Mouse (Mus musculus): Measurements from ENCODE around the gene Ptger2.
A peak's percentile ranks its signal among the peaks of the same experiment; 100 is the strongest.
"Not testable (repeated sequence)": the region's sequence is repeated elsewhere in the genome, so short reads cannot be mapped to it uniquely, and the experiment has no call there.

The Ptger2 gene

DNA sequence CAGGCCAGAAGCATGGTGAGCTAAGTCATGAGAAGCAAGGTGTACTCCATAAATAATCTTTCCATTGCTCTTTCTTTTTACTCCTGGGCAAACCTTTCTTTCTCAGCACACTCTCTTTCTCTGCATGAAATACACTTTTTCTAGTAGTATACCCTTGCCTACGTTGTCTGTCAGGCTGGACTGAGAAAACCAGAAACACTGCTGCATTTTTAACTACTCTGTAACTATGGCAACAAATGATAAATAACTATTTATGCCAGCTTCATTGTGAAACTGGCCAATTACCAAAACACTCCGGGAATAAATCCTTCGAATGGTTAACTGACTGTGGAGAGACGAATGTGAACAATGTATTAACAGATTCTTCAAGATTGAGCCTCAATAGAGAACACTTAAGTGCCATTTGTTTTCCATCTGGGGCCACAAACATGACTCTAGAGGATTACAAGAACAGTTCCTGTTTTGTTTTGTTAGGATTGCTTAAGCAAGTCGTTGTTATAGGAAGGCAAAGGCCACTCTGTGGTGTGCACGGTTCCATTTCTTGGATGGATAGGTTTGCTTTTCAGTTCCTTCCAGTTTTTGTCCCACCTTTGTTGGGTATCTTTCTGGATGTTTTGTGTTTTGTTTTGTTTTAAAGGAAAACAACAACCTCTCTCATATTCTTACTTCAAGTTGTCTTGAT is at the start of gene Ptger2:
Gene Ptger2 (plus strand): TSS at position 522 of the 682 bp plus-strand sequence.
- not testable (repeated sequence) for DNase-seq (ENCODE audit: low spot score)

DNA sequence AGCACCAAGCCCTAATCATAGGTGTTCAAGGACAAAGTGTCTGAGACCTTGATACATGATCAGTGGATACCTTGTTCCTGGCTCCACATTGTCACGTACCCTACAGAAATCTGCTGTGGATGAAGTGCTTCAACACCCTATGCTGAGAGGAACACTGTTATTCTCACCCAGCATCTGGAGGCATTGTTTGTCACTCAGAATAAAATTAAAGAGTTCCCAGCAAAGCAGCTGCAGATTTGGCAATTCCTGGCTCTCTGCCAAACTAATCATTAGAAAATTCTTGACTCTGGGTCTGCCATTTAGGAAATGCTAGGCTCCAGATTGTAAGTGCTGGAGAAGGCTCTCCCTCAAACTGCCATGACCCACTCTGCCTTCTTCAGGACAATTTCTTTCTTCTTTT is 27.2 kb upstream of the Ptger2 start:
- no peak for DNase-seq (ENCODE audit: low spot score)

- not testable (repeated sequence) for DNase-seq (ENCODE audit: low spot score)
These were observed 10.7 kb upstream of the Ptger2 start for GRCm38 (mm10) chr14:44977278-44977677.

DNA sequence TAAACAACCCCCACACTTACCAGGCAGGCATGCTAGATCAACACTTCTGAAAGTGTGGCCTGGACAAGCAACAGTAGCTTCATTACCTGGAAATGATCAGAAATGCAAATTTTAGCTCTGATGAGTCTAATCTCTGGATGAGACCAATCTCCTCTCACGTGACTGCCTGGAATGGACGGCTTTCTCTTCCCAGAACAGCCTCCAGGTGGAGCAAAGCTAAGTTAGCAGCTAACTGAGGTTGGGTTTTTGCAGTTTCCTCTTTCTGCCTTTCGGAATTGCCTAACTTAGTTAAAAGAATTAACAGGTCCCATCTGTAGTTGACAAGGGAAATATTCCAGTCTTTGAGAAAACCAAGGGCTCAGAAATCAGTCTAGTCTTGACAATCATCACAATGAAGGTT is 8.1 kb upstream of the Ptger2 start:
- no peak for DNase-seq (ENCODE audit: low spot score)

DNA sequence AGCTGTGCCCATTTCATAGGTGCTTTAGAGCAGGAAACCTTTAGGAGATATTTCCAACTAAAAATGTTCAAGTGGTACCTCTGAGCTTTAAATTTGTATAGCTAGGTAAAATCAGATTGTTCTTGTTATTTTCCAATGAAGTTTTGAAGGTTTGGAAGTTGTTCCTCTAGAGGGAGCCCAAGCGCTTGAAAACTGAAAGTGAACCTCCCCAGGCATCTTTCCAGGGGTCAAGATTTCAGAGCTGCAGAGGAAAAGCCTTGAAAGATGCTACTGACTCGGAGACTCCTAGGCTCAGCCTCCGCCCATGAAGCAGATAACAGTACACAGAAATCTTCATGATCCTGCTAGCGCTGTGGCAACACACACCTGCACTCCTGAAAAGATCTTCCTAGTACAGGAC is 6.5 kb upstream of the Ptger2 start:
- peak; percentile 8 for DNase-seq (ENCODE audit: low spot score)

DNA sequence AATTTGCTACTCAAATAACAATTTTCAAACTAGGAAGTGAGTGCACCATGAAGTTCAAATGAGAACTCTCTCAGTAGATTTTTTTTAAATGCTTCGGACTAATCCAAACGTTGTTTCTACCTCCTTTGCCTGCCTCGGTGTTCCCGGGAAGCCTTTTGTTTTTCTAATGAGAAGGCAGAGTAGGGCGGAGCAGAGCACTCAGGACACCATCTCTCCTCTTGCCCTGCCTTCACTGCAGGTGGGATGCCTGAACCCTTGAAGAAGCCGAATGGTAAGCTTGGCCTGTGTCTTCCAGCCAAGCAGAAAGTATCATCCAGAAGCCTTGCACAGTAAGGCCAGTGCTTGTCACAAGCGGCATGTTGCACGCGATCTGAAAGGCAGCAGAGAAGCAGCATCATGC is 3.9 kb upstream of the Ptger2 start:
- DNase-seq (ENCODE audit: low spot score), result no peak

- DNase-seq (ENCODE audit: low spot score), result no peak
These were observed 1.7 kb upstream of the Ptger2 start for GRCm38 (mm10) chr14:44986248-44986647.

- peak; percentile 7 for DNase-seq (ENCODE audit: low spot score)
These were observed 541 bp downstream of the Ptger2 start for GRCm38 (mm10) chr14:44988456-44989016.

DNA sequence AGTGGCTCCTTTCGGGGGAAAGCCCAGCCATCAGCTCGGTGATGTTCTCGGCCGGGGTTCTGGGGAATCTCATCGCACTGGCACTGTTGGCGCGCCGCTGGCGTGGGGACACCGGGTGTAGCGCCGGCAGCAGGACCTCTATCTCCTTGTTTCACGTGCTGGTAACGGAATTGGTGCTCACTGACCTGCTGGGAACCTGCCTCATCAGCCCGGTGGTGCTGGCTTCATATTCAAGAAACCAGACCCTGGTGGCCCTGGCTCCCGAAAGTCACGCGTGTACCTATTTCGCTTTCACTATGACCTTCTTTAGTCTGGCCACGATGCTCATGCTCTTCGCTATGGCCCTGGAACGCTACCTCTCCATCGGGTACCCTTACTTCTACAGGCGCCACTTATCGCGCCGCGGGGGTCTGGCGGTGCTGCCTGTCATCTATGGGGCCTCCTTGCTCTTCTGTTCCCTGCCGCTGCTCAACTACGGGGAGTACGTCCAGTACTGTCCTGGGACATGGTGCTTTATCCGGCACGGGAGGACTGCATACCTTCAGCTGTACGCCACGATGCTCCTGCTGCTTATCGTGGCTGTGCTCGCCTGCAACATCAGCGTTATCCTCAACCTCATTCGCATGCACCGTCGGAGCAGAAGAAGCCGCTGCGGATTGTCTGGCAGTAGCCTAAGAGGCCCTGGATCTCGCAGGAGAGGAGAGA is 1.2 kb downstream of the Ptger2 start:
- no peak for DNase-seq (ENCODE audit: low spot score)

- no peak for DNase-seq (ENCODE audit: low spot score)
These were observed 1.8 kb downstream of the Ptger2 start for GRCm38 (mm10) chr14:44989751-44990150.

DNA sequence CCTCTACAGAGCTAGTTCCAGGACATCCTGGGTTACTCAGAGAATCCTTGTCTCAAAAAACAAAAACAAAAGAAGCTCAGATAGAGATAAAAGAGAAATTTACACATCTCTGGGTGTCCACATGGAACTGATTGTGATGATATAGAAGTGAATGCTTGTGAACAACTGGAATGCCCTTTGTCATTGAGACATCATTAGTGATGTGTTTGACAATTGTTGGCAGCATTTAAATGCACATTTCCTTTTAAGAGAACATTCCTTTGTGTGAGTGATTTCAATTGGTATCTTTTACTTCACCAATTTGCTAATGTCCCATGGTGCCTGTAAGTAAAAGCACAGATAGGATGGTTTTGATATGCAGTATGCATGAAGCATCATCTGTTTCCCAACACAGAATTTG is 6.3 kb downstream of the Ptger2 start:
- DNase-seq (ENCODE audit: low spot score), result no peak

GRCm38 (mm10) chr14:45000086-45000769 is 12.2 kb downstream of the Ptger2 start:
- DNase-seq (ENCODE audit: low spot score), result no peak

- no peak for DNase-seq (ENCODE audit: low spot score)
These were observed 17.8 kb downstream of the Ptger2 start for GRCm38 (mm10) chr14:45005698-45006283.

DNA sequence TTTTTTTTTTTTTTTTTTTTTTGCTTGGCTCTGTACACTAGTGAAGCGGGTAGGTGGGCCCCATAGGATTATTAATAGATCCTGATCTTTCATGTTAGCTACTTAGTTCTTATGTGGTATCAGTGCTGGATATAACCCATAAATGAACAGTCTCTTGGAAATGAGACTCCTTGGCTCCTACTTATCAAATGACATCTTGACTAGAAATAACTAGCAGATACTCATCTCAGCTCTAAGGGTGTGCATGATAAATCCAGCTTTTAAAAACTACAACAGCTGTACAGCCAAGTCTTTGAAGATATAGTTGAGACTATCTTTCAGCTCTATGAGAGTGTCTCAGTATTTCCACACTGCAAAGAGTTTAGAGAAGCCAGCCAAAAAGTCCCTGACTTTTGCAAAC is 21.2 kb downstream of the Ptger2 start:
- DNase-seq (ENCODE audit: low spot score), result no peak

DNA sequence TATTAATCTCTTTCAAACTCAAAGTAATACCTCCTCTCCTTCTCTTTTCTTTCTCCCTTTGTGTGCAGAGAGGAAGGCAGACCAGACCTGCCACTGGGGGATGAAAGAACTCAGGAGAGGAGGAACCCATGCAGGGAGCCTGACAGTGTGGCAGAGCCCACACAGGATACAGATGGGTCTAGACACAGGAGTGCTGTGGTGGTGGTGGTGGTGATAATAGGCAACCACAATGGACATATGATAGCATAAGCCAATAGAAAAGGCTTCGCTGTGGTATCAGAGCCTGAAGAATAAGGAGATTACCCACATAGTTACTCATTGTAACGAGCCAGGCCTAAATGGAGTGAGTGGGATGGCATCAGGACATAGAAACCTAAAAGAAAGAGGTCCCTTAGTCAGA is 23.3 kb downstream of the Ptger2 start:
- DNase-seq (ENCODE audit: low spot score), result no peak

DNA sequence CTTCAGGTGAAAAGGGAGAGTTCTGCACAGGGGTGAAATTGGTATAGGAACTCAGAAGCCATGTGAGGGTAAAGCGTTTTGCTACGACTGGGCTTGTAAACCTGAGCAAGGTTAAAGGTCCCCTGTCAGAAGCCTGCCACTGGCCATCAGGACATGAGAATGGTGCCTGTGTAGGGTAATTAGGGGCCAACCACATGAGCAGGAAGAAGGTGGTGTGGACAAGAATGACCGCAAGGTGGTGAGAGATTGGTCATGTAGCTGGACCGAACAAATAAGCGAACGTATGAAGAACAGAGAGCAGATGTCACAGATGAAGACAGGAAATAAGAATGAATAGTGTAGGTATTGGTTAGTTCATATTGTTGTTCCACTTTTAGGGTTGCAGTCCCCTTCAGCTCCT is 23.7 kb downstream of the Ptger2 start:
- no peak for DNase-seq (ENCODE audit: low spot score)

DNA sequence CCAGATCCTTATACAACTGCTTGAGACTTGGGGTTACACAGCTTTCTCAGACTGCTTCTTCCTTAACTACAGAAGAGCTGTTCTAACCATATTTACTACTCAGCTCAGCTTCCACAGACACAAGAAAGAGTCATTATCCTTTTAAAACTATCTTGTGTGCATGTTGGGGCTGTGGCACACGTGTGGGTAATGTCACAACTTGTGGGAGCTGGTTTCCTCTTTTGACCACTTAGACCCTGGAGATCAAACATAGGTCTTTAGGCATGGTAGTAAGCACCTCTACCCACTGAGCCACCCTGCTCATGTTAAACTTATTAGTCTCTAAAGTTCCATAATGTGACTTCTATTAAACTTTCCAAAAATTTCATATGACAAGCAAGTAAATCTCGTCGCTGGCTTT is 33.6 kb downstream of the Ptger2 start:
- no peak for DNase-seq (ENCODE audit: low spot score)

DNA sequence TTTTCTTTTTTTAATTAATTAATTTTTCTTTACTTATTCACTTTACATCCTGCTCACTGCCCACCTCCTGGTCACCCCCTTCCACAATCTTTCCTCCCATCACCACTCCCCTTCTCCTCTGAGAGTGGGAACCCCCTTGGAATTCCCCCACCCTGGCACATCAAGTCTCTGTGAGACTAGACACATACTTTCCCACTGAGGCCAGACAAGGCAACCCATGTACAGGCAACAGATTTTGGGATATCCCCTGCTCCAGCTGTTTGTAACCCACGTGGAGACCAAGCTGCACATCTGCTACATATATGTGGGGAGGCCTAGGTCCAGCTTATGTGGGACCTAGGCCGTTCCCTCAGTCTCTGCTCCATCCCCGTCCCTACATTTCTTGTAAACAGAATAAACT is 46.3 kb downstream of the Ptger2 start:
- DNase-seq (ENCODE audit: low spot score), result no peak

DNA sequence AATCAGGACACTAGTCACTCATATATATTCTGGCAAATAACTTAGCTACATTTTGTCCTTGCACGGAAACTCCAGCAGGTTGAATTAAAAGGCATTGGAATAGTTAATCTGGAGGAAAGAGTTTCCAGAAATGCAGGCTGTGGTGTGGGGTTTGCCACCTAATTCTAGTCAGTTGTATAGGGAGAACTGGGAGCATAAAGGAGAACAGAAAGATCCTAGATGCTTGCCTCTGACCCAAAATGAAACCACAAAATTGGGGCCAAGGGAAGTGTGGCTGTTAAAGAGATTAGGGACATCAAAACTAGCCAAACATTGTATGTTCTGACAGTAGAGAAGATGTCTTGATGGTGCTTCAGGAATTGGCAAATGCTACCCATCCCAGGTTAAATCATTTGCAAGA is 48.6 kb downstream of the Ptger2 start:
- DNase-seq (ENCODE audit: low spot score), result no peak

DNA sequence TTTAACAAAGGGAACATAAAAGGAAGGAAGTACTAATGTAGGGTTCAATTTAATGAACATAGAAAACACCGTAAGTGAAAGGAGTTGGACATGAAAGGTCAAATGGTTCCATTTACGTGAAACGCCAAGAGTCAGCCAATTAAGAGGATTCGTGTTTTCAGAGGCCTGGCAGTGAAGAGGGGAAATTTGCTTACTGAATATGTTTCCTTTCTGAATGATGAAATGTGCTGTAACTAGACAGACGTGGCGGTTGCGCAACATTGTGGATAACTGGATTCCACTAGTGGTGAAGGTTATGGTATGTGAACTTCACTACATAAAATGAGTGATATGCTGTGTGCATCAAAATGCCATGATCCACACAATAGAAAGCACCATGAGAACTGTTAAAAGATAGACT is 50.1 kb downstream of the Ptger2 start:
- no peak for DNase-seq (ENCODE audit: low spot score)

- no peak for DNase-seq (ENCODE audit: low spot score)
These were observed 53.0 kb downstream of the Ptger2 start for GRCm38 (mm10) chr14:45040851-45041475.

DNA sequence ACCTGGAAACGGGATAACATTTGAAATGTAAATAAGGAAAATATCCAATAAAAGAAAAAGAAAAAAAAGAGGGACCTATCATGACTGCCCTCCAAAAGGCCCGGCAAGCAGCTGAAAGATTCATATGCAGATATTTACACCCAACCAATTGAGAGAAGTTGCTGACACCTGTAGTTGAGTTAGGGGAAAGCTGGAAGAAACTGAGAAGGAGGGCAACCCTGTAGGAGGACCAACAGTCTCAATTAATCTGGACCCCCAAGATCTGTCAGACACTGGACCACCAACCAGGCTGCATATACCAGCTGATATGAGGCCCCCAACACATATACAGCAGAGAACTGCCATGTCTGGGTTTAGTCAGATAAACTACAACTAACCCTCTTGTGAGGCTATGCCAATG is 60.1 kb downstream of the Ptger2 start:
- no peak for DNase-seq (ENCODE audit: low spot score)
